Mouse (Mus musculus) lung, adult 2 months (tissue): ENCODE measurements around the gene Wdr46.

ENCODE experiments used
- CTCF ChIP-seq: fragments of 200-500 bp; IDR thresholded peaks from 2 replicates; pipeline ENCODE4 v1.5.1; 2011; ENCODE audit warnings: mild to moderate bottlenecking, low read length, control low read depth; ENCODE audit not compliant: insufficient read depth
- POLR2A ChIP-seq: fragments of 200-500 bp; IDR thresholded peaks from 2 replicates; pipeline ENCODE4 v1.6.1; 2011; ENCODE audit warnings: low read depth, mild to moderate bottlenecking, control low read depth, low read length, borderline replicate concordance; ENCODE audit errors: extremely low read depth

- TF ChIP-seq CTCF (peak; percentile 14; the same call in 1 of the 2 replicates), POLR2A (peak; percentile 80; the same call in 1 of the 2 replicates)
These were observed 20.8 kb upstream of the Wdr46 start for GRCm38 (mm10) chr17:33919351-33920281.
